Mouse (Mus musculus): ENCODE measurements around the gene Vsig10l.

DNA sequence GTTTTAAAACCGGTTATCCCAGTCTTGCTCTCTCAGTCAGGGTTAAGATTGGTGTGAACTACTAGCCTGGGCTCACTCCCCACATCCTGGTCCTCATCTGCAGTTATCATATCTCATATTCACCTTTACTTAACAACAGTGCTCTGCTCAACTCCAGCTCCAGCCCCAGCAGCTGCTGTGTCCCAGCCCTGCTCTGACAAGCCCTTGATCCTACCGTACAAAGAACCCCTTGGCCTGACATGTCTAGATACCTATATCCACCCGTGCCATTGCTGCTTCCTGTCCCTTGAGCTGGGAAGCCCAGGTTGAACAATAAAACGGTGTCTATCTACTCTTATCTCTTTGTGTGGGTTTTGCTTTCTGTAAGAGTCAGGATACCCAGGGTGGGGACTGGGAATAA, 33.5 kb upstream of the Vsig10l start:
- TF ChIP-seq CTCF (IDR thresholded peaks at IDR 0.05; ENCODE audit: low read depth), result no peak
- no peak for TF ChIP-seq EP300 (IDR thresholded peaks at IDR 0.05; ENCODE audit: low read depth)
